Mouse (Mus musculus) thymus, adult 2 months (tissue): Measurements from ENCODE around the gene Mycbp2.

Experiments used
- CTCF ChIP-seq: fragments of 200-500 bp; IDR thresholded peaks from 2 replicates; pipeline ENCODE4 v1.5.1; 2012; ENCODE audit warnings: mild to moderate bottlenecking, control low read depth, low read length, moderate library complexity, borderline replicate concordance; ENCODE audit not compliant: control insufficient read depth, poor library complexity, insufficient read depth; ENCODE audit errors: extremely low read depth
- POLR2A ChIP-seq: fragments of 200-500 bp; IDR thresholded peaks from 2 replicates; pipeline ENCODE4 v1.6.1; 2012; ENCODE audit warnings: mild to moderate bottlenecking, low read length, control low read depth, moderate library complexity; ENCODE audit not compliant: control insufficient read depth, poor library complexity, insufficient read depth; ENCODE audit errors: extremely low read depth

DNA sequence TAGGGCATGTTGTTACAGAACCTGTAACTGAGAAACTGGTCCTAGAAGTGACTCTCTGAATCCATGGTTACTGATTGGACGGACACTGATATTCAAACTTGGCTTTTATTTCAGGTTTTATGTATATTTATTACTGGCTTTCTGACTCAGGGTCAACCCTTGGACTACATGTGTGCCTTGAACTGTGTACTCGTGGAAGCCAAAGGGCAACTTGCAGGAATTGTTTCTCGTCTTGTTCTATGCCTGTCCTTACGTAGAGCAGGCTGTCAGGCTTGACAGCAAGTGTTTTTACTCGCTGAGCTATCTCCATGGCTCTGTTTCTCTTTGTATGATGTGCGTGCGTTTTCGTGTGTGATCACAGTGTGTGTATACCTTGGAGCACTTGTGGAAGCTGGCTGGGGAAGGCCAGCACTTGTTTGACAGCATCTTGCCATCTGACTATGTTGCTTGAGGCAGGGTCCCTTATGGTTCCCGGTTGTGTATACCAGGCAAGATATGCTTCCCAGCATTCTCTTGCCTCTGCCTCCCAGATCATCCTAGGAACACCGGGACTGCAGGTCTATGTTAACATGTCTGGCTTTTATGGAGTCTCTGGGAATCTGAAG lies 243.8 kb downstream of the Mycbp2 start:
- no peak for TF ChIP-seq POLR2A
- TF ChIP-seq CTCF: no peak
